Mouse (Mus musculus) myocyte (in vitro differentiated cells): ENCODE data around the gene Nup188. TPM values are rescaled to one million over a fixed set of nuclear protein-coding genes. Genes with fewer than 3 reads are reported as not detected.

ENCODE experiments used
- H3K27me3 ChIP-seq: one replicate; pipeline ENCODE4 v1.6.1; 2011; ENCODE audit not compliant: control insufficient read depth, insufficient read depth, insufficient read length
- H3K36me3 ChIP-seq: one replicate; pipeline ENCODE4 v1.6.1; 2011; ENCODE audit not compliant: control insufficient read depth, insufficient read depth
- H3K4me2 ChIP-seq: one replicate; pipeline ENCODE4 v1.6.1; 2011; ENCODE audit warnings: low read depth, control low read depth
- H3K4me3 ChIP-seq: one replicate; pipeline ENCODE4 v1.5.1; 2011; ENCODE audit warnings: mild to moderate bottlenecking, control low read depth, moderate library complexity
- H3K79me2 ChIP-seq: one replicate; pipeline ENCODE4 v1.6.1; 2011; ENCODE audit not compliant: control insufficient read depth, insufficient read depth
- H3ac ChIP-seq: one replicate; pipeline ENCODE4 v1.6.1; 2011; ENCODE audit not compliant: control insufficient read depth, insufficient read length
- CEBPB ChIP-seq: IDR thresholded peaks from 2 replicates; pipeline ENCODE4 v1.6.1; 2011; ENCODE audit warnings: mild to moderate bottlenecking, moderate library complexity; ENCODE audit not compliant: poor library complexity, insufficient read depth, severe bottlenecking
- E2F4 ChIP-seq: IDR thresholded peaks from one replicate; pipeline ENCODE4 v1.6.1; 2011; ENCODE audit warnings: mild to moderate bottlenecking, control low read depth, moderate library complexity; ENCODE audit not compliant: insufficient read depth
- MAX ChIP-seq: IDR thresholded peaks from one replicate; pipeline ENCODE4 v1.6.1; 2011; ENCODE audit warnings: low read depth, mild to moderate bottlenecking, control low read depth
- MYOD1 ChIP-seq, 3 experiments: IDR thresholded peaks; one replicate each; pipeline ENCODE4 v1.6.1; 2011; ENCODE audit warnings: control low read depth in 2 of 3, low read depth in 2 of 3, mild to moderate bottlenecking in 2 of 3, moderate library complexity in 1 of 3; ENCODE audit not compliant: insufficient read length in 2 of 3, control insufficient read depth in 1 of 3
- MYOG ChIP-seq, 3 experiments: IDR thresholded peaks; one replicate each; pipeline ENCODE4 v1.6.1; 2011; ENCODE audit warnings: control low read depth in 2 of 3, low read depth in 2 of 3, mild to moderate bottlenecking in 2 of 3; ENCODE audit not compliant: insufficient read length in 2 of 3, control insufficient read depth in 1 of 3, insufficient read depth in 1 of 3
- POLR2A ChIP-seq: IDR thresholded peaks from one replicate; pipeline ENCODE4 v1.6.1; 2011; ENCODE audit warnings: low read depth, mild to moderate bottlenecking, control low read depth, moderate library complexity; ENCODE audit not compliant: insufficient read length
- POLR2AphosphoS2 ChIP-seq: IDR thresholded peaks from one replicate; pipeline ENCODE4 v1.6.1; 2011; ENCODE audit warnings: low read depth, control low read depth; ENCODE audit not compliant: insufficient read length
- REST ChIP-seq: IDR thresholded peaks from one replicate; pipeline ENCODE4 v1.6.1; 2011; ENCODE audit warnings: mild to moderate bottlenecking, control low read depth, moderate library complexity; ENCODE audit not compliant: insufficient read depth, insufficient read length
- SRF ChIP-seq: IDR thresholded peaks from one replicate; pipeline ENCODE4 v1.6.1; 2011; ENCODE audit warnings: low read depth; ENCODE audit not compliant: control insufficient read depth, insufficient read length
- TCF12 ChIP-seq: IDR thresholded peaks from one replicate; pipeline ENCODE4 v1.6.1; 2011; ENCODE audit warnings: mild to moderate bottlenecking, control low read depth; ENCODE audit not compliant: poor library complexity, insufficient read depth, severe bottlenecking
- TCF3 ChIP-seq: IDR thresholded peaks from one replicate; pipeline ENCODE4 v1.6.1; 2011; ENCODE audit warnings: low read depth, control low read depth; ENCODE audit not compliant: insufficient read length
- USF1 ChIP-seq: IDR thresholded peaks from one replicate; pipeline ENCODE4 v1.6.1; 2011; ENCODE audit warnings: low read depth, mild to moderate bottlenecking, control low read depth, moderate library complexity
- polyA plus RNA-seq: library from polyadenylated mRNA; unstranded; fragments of >200 nt; fragmentation: generic; extraction: Trizol; gene quantifications from one replicate; pipeline ENCODE4 v1.2.1, GENCODE M21; 2012; ENCODE audit warnings: missing spikeins

The Nup188 gene
- polyA plus RNA-seq, 1 experiment = 54.0 TPM

- no peak overlapping the region for H3K4me3 ChIP-seq
- TF ChIP-seq CEBPB (no peak), POLR2AphosphoS2 (no peak), TCF3 (no peak), MYOD1 (IDR thresholded peaks at IDR 0.05; ENCODE audit: control insufficient read depth in 1 of 3, insufficient read length in 2 of 3, low read depth in 2 of 3) (no peak), E2F4 (no peak), USF1 (no peak), POLR2A (no peak), MYOG (IDR thresholded peaks at IDR 0.05; ENCODE audit: control insufficient read depth in 1 of 3, insufficient read depth in 1 of 3, insufficient read length in 2 of 3, low read depth in 2 of 3) (no peak), TCF12 (no peak), SRF (no peak), REST (no peak), MAX (no peak)
These were observed 76.7 kb downstream of the Nup188 start for GRCm38 (mm10) chr2:30362865-30363264.

DNA sequence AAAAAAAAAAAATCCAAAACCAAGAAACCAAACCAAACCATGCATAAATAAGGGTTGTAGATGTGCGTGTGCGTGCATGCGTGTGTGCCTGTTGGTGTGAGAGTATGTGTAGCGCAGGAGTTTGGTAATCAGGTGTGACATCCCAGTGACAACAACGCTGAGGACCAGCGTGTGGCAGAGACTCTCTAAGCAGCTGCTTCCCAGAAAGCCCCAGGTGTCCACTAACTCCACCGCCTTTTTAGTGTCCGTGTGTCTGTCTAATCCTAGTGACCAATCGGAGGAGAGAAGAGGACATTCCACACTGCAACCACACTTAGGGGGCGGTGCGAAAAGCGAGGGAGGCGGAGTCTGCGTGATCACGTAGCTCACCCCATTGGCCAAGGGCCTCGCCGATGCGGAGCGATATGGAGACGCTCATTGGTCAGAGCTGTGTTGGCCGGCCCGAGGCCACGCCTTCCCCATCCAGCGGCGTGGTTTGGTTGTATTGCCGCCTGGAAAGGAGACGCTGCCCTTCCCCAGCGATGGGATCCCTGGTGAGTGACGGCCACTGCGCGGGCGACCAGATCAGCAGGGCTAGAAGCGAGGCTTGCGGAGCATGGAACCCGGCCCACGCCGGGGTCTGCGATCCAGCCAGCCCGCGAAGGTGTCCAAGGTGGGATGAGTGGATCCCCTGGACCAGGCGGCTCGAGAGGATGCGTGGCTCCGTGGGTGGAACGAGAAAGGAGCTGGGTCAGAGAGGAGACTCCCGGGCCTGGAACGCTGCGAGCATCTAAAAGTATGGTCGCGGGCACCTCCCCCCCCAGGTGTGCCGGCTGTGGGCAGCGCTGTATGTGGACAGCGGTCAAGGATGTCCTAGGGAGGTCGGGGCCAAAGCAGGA, 77.8 kb downstream of the Nup188 start, which contains the start of gene Miga2:
Gene Miga2, plus strand, starts transcription at position 461 of the 878 bp plus-strand sequence.
- TF ChIP-seq MYOD1 (IDR thresholded peaks at IDR 0.05; ENCODE audit: control insufficient read depth in 1 of 3, insufficient read length in 2 of 3, low read depth in 2 of 3) (peak; percentile 10 to 72 (median 71)), REST (no peak), TCF3 (no peak), E2F4 (peak; percentile 18), USF1 (no peak), MAX (no peak), POLR2A (peak; percentile 79), MYOG (IDR thresholded peaks at IDR 0.05; ENCODE audit: control insufficient read depth in 1 of 3, insufficient read depth in 1 of 3, insufficient read length in 2 of 3, low read depth in 2 of 3) (peak in 2 of 3 experiments; percentile 57 to 67), CEBPB (no peak), POLR2AphosphoS2 (peak; percentile 89), SRF (peak; percentile 77), TCF12 (peak; percentile 17)
- Histone ChIP-seq H3ac (peak within 1 kb of the TSS; percentile 62), H3K79me2 (peaks cover 15% of the 10 kb centered on the region), H3K36me3 (peaks cover 1% of the 10 kb centered on the region), H3K4me2 (peak within 1 kb of the TSS; percentile 99), H3K27me3 (no peaks in the 10 kb centered on the region), H3K4me3 (peak within 1 kb of the TSS; percentile 67)

More at GRCm38 (mm10) chr2:30362865-30363264, 76.7 kb downstream of the Nup188 start:
- H3K36me3 ChIP-seq = no peaks in the 10 kb centered on the region
- H3K79me2 ChIP-seq = peaks cover 15% of the 10 kb centered on the region
- H3ac ChIP-seq = no peak overlapping the region
- H3K27me3 ChIP-seq = no peaks in the 10 kb centered on the region
- no peak overlapping the region for H3K4me2 ChIP-seq

- peak overlapping the region; percentile 62 for H3ac ChIP-seq
- TF ChIP-seq E2F4 (no peak), CEBPB (no peak), MYOD1 (IDR thresholded peaks at IDR 0.05; ENCODE audit: control insufficient read depth in 1 of 3, insufficient read length in 2 of 3, low read depth in 2 of 3) (no peak)
- H3K79me2 ChIP-seq = peaks cover 15% of the 10 kb centered on the region
- peak overlapping the region; percentile 99 for H3K4me2 ChIP-seq
- H3K36me3 ChIP-seq = peaks cover 5% of the 10 kb centered on the region
- H3K27me3 ChIP-seq = no peaks in the 10 kb centered on the region
- H3K4me3 ChIP-seq = peak overlapping the region; percentile 67
These were observed 79.3 kb downstream of the Nup188 start for GRCm38 (mm10) chr2:30365281-30366069.

GRCm38 (mm10) chr2:30366203-30366602, 80.0 kb downstream of the Nup188 start:
- Histone ChIP-seq H3ac (no peak overlapping the region), H3K4me2 (no peak overlapping the region), H3K27me3 (no peaks in the 10 kb centered on the region), H3K4me3 (no peak overlapping the region), H3K79me2 (peaks cover 15% of the 10 kb centered on the region), H3K36me3 (peaks cover 5% of the 10 kb centered on the region)
- TF ChIP-seq SRF (no peak), USF1 (no peak), MAX (no peak), CEBPB (no peak), POLR2AphosphoS2 (no peak), TCF12 (no peak), MYOG (IDR thresholded peaks at IDR 0.05; ENCODE audit: control insufficient read depth in 1 of 3, insufficient read depth in 1 of 3, insufficient read length in 2 of 3, low read depth in 2 of 3) (no peak), E2F4 (no peak), REST (no peak), TCF3 (no peak), MYOD1 (IDR thresholded peaks at IDR 0.05; ENCODE audit: control insufficient read depth in 1 of 3, insufficient read length in 2 of 3, low read depth in 2 of 3) (no peak), POLR2A (no peak)
